Mouse (Mus musculus) heart, embryonic 12.5 days (tissue): ENCODE measurements around the gene Myom3. TPM values are rescaled to one million over a fixed set of nuclear protein-coding genes. Genes with fewer than 3 reads are reported as not detected.
A peak's percentile ranks its signal among the peaks of the same experiment; 100 is the strongest.
"Not testable (repeated sequence)": the region's sequence is repeated elsewhere in the genome, so short reads cannot be mapped to it uniquely, and the experiment has no call there.

Experiments
- ATAC-seq: fragments of 200-750 bp; cut with Nextera tagmentation; 2 replicates; pipeline ENCODE4 v1.8.0; 2017; ENCODE audit warnings: moderate TSS enrichment, moderate library complexity; ENCODE audit not compliant: insufficient number of reproducible peaks, low FRiP score
- H3K27ac ChIP-seq: fragments of 300-500 bp; sonication (generic); 2 replicates; pipeline ENCODE4 v1.5.1; 2016; ENCODE audit warnings: mild to moderate bottlenecking, moderate library complexity; ENCODE audit not compliant: poor library complexity, severe bottlenecking
- H3K27me3 ChIP-seq: fragments of 300-500 bp; sonication (generic); replicated peaks from 2 replicates; pipeline ENCODE4 v1.6.1; 2016; ENCODE audit warnings: mild to moderate bottlenecking, moderate library complexity
- H3K36me3 ChIP-seq: fragments of 300-500 bp; sonication (generic); 2 replicates; pipeline ENCODE4 v1.6.1; 2016; ENCODE audit warnings: mild to moderate bottlenecking, moderate library complexity
- H3K4me1 ChIP-seq: fragments of 300-500 bp; sonication (generic); replicated peaks from 2 replicates; pipeline ENCODE4 v1.6.1; 2016; ENCODE audit warnings: mild to moderate bottlenecking
- H3K4me2 ChIP-seq: fragments of 300-500 bp; sonication (generic); 2 replicates; pipeline ENCODE4 v1.6.1; 2016; ENCODE audit warnings: mild to moderate bottlenecking, moderate library complexity
- H3K4me3 ChIP-seq: fragments of 300-500 bp; sonication (generic); 2 replicates; pipeline ENCODE4 v1.5.1; 2016; ENCODE audit warnings: mild to moderate bottlenecking
- H3K9ac ChIP-seq: fragments of 300-500 bp; sonication (generic); 2 replicates; pipeline ENCODE4 v1.6.1; 2016; ENCODE audit warnings: mild to moderate bottlenecking, moderate library complexity
- H3K9me3 ChIP-seq: fragments of 300-500 bp; sonication (generic); replicated peaks from 2 replicates; pipeline ENCODE4 v1.6.1; 2016; ENCODE audit warnings: mild to moderate bottlenecking, moderate library complexity
- WGBS: fragments of 180-500 bp; shearing (Covaris S2); methylation state at CpG from one replicate; pipeline ENCODE4 v1.1.7; 2016; 5-methylcytosine and 5-hydroxymethylcytosine counted together
- polyA plus RNA-seq: library from polyadenylated mRNA; unstranded; fragments of >200 nt; fragmentation: Nextera tagmentation; extraction: Ambion mirVana; gene quantifications from 2 replicates; pipeline ENCODE4 v1.2.1, GENCODE M21; 2016

The Myom3 gene
- 0.08 and 0.17 TPM in 2 replicates for polyA plus RNA-seq

GRCm38 (mm10) chr4:135759356-135759976, at the start of gene Myom3:
Myom3 (plus strand) TSS chr4:135759715.
- H3K27me3 ChIP-seq: 0 out of 2 replicates have a peak, but pooled peaks cover 6% of the 10 kb centered on the region
- no peak within 1 kb of the TSS for H3K4me2 ChIP-seq
- H3K9me3 ChIP-seq: peaks cover 7% of the 10 kb centered on the region
- no peak within 1 kb of the TSS for H3K4me3 ChIP-seq
- no peak for ATAC-seq
- WGBS: 41% methylated on average over 10 of the region's 10 CpGs
- H3K9ac ChIP-seq: no peak within 1 kb of the TSS
- H3K36me3 ChIP-seq: no peaks in the 10 kb centered on the region
- H3K4me1 ChIP-seq: peaks cover 17% of the 10 kb centered on the region
- no peak within 1 kb of the TSS for H3K27ac ChIP-seq

- WGBS: 38% methylated on average over 3 of the region's 3 CpGs
- no peaks in the 10 kb centered on the region for H3K36me3 ChIP-seq
- ATAC-seq: no peak
- no peak overlapping the region for H3K9ac ChIP-seq
- H3K27ac ChIP-seq: no peak overlapping the region
- no peaks in the 10 kb centered on the region for H3K4me1 ChIP-seq
- no peak overlapping the region for H3K4me2 ChIP-seq
- no peaks in the 10 kb centered on the region; the same call in 1 of the 2 replicates for H3K27me3 ChIP-seq
- H3K4me3 ChIP-seq: no peak overlapping the region
- H3K9me3 ChIP-seq: peaks cover 13% of the 10 kb centered on the region; the same call in 1 of the 2 replicates
Measured at GRCm38 (mm10) chr4:135710392-135710791, 49.1 kb upstream of the Myom3 start.

GRCm38 (mm10) chr4:135714776-135715175, 44.7 kb upstream of the Myom3 start:
- Histone ChIP-seq H3K9ac (no peak overlapping the region), H3K4me2 (no peak overlapping the region), H3K4me1 (no peaks in the 10 kb centered on the region), H3K4me3 (no peak overlapping the region), H3K27me3 (no peaks in the 10 kb centered on the region), H3K9me3 (peaks cover 13% of the 10 kb centered on the region; the same call in 1 of the 2 replicates), H3K36me3 (no peaks in the 10 kb centered on the region), H3K27ac (no peak overlapping the region)
- 71% methylated on average over 8 of the region's 8 CpGs for WGBS
- ATAC-seq: no peak

- H3K9ac ChIP-seq, H3K36me3 ChIP-seq, H3K4me3 ChIP-seq, H3K27me3 ChIP-seq, H3K4me1 ChIP-seq, H3K4me2 ChIP-seq, ATAC-seq, H3K27ac ChIP-seq: not testable (repeated sequence)
- 91% methylated on average over 11 of the region's 11 CpGs for WGBS
- peaks cover 20% of the 10 kb centered on the region; the same call in 1 of the 2 replicates for H3K9me3 ChIP-seq
Measured at GRCm38 (mm10) chr4:135716438-135716837, 43.1 kb upstream of the Myom3 start.

- Histone ChIP-seq H3K4me2 (no peak overlapping the region), H3K4me3 (no peak overlapping the region), H3K9ac (no peak overlapping the region), H3K9me3 (peaks cover 19% of the 10 kb centered on the region; the same call in 1 of the 2 replicates), H3K27me3 (peaks cover 6% of the 10 kb centered on the region; the same call in 1 of the 2 replicates), H3K36me3 (no peaks in the 10 kb centered on the region), H3K27ac (no peak overlapping the region), H3K4me1 (peaks cover 8% of the 10 kb centered on the region)
- no peak for ATAC-seq
- WGBS: 69% methylated on average over 17 of the region's 17 CpGs
Measured at GRCm38 (mm10) chr4:135722540-135723290, 36.8 kb upstream of the Myom3 start.

GRCm38 (mm10) chr4:135726416-135726815, 33.1 kb upstream of the Myom3 start:
- H3K4me2 ChIP-seq: no peak overlapping the region

GRCm38 (mm10) chr4:135727817-135728216, 31.7 kb upstream of the Myom3 start, which contains the start of gene Il22ra1:
Il22ra1 (plus strand) TSS chr4:135728172.
- H3K4me3 ChIP-seq: peak within 1 kb of the TSS; percentile 30
- WGBS: 9% methylated on average over 14 of the region's 14 CpGs
- peak; percentile 36; the same call in 1 of the 2 replicates for ATAC-seq

More at GRCm38 (mm10) chr4:135726416-135726815, 33.1 kb upstream of the Myom3 start:
- Histone ChIP-seq H3K4me3 (no peak overlapping the region), H3K9me3 (peaks cover 12% of the 10 kb centered on the region; the same call in 1 of the 2 replicates), H3K27ac (no peak overlapping the region), H3K36me3 (no peaks in the 10 kb centered on the region), H3K9ac (no peak overlapping the region), H3K4me1 (peaks cover 21% of the 10 kb centered on the region), H3K27me3 (peaks cover 20% of the 10 kb centered on the region)
- WGBS: 73% methylated on average over 11 of the region's 11 CpGs
- ATAC-seq: no peak

GRCm38 (mm10) chr4:135730204-135730603, 29.3 kb upstream of the Myom3 start:
- H3K27me3 ChIP-seq: peaks cover 20% of the 10 kb centered on the region
- ATAC-seq: no peak
- peaks cover 21% of the 10 kb centered on the region for H3K4me1 ChIP-seq
- peaks cover 8% of the 10 kb centered on the region for H3K9me3 ChIP-seq
- no peak overlapping the region for H3K4me3 ChIP-seq
- H3K27ac ChIP-seq: no peak overlapping the region
- no peak overlapping the region for H3K4me2 ChIP-seq
- no peaks in the 10 kb centered on the region for H3K36me3 ChIP-seq
- no peak overlapping the region for H3K9ac ChIP-seq
- WGBS: 80% methylated on average over 9 of the region's 9 CpGs

More at GRCm38 (mm10) chr4:135727817-135728216, 31.7 kb upstream of the Myom3 start, which contains the start of gene Il22ra1:
- Histone ChIP-seq H3K27ac (no peak within 1 kb of the TSS), H3K9me3 (peaks cover 8% of the 10 kb centered on the region; the same call in 1 of the 2 replicates), H3K27me3 (peaks cover 20% of the 10 kb centered on the region), H3K4me2 (peak within 1 kb of the TSS; percentile 55), H3K36me3 (no peaks in the 10 kb centered on the region), H3K9ac (0 out of 2 replicates have a peak within 1 kb of the TSS, but pooled peaks have one; percentile 0), H3K4me1 (peaks cover 21% of the 10 kb centered on the region)

- Histone ChIP-seq H3K4me3 (no peak overlapping the region), H3K27me3 (peaks cover 20% of the 10 kb centered on the region), H3K27ac (no peak overlapping the region), H3K9me3 (peaks cover 12% of the 10 kb centered on the region), H3K9ac (no peak overlapping the region), H3K4me1 (peaks cover 21% of the 10 kb centered on the region), H3K4me2 (no peak overlapping the region), H3K36me3 (no peaks in the 10 kb centered on the region)
- no peak for ATAC-seq
- WGBS: 49% methylated on average over 8 of the region's 8 CpGs
Measured at GRCm38 (mm10) chr4:135730951-135731350, 28.6 kb upstream of the Myom3 start.

GRCm38 (mm10) chr4:135733901-135734300, 25.6 kb upstream of the Myom3 start:
- 92% methylated on average over 14 of the region's 14 CpGs for WGBS
- Histone ChIP-seq H3K4me2 (no peak overlapping the region), H3K4me1 (peaks cover 15% of the 10 kb centered on the region), H3K27ac (no peak overlapping the region), H3K4me3 (no peak overlapping the region), H3K27me3 (peaks cover 12% of the 10 kb centered on the region), H3K9me3 (peaks cover 12% of the 10 kb centered on the region), H3K36me3 (no peaks in the 10 kb centered on the region), H3K9ac (no peak overlapping the region)
- ATAC-seq: no peak

GRCm38 (mm10) chr4:135736903-135737302, 22.6 kb upstream of the Myom3 start:
- H3K36me3 ChIP-seq: no peaks in the 10 kb centered on the region

More at GRCm38 (mm10) chr4:135736903-135737302, 22.6 kb upstream of the Myom3 start:
- peaks cover 12% of the 10 kb centered on the region for H3K9me3 ChIP-seq
- H3K4me2 ChIP-seq: no peak overlapping the region
- no peak overlapping the region for H3K4me3 ChIP-seq
- ATAC-seq: no peak
- no peak overlapping the region for H3K27ac ChIP-seq
- WGBS: 71% methylated on average over 3 of the region's 3 CpGs
- 0 out of 2 replicates have a peak, but pooled peaks cover 3% of the 10 kb centered on the region for H3K27me3 ChIP-seq
- H3K4me1 ChIP-seq: peaks cover 9% of the 10 kb centered on the region
- no peak overlapping the region for H3K9ac ChIP-seq
